Mouse (Mus musculus) kidney, embryonic 14.5 days (tissue): ENCODE results near the gene Bpifb5. TPM values are rescaled to one million over a fixed set of nuclear protein-coding genes. Genes with fewer than 3 reads are reported as not detected.

ENCODE experiments used
- ATAC-seq: fragments of 200-750 bp; cut with Nextera tagmentation; 2 replicates; pipeline ENCODE4 v1.8.0; 2017; ENCODE audit warnings: moderate number of reproducible peaks, mild to moderate bottlenecking, moderate TSS enrichment, moderate library complexity; ENCODE audit not compliant: low FRiP score, low TSS enrichment
- H3K27ac ChIP-seq: fragments of 300-500 bp; sonication (generic); 2 replicates; pipeline ENCODE4 v1.5.1; 2014; ENCODE audit warnings: low read depth, mild to moderate bottlenecking, low read length, moderate library complexity, mixed read lengths
- H3K27me3 ChIP-seq: fragments of 300-500 bp; sonication (generic); 2 replicates; pipeline ENCODE4 v1.6.1; 2014; ENCODE audit warnings: mild to moderate bottlenecking, low read length; ENCODE audit not compliant: control insufficient read depth, insufficient read depth
- H3K36me3 ChIP-seq: fragments of 300-500 bp; sonication (generic); 2 replicates; pipeline ENCODE4 v1.6.1; 2014; ENCODE audit warnings: low read length, mixed read lengths; ENCODE audit not compliant: control insufficient read depth, insufficient read depth
- H3K4me1 ChIP-seq: fragments of 300-500 bp; sonication (generic); 2 replicates; pipeline ENCODE4 v1.6.1; 2014; ENCODE audit warnings: low read length, mixed read lengths; ENCODE audit not compliant: control insufficient read depth, insufficient read depth
- H3K4me2 ChIP-seq: fragments of 300-500 bp; sonication (generic); replicated peaks from 2 replicates; pipeline ENCODE4 v1.6.1; 2014; ENCODE audit warnings: low read depth, mild to moderate bottlenecking, low read length
- H3K4me3 ChIP-seq: fragments of 300-500 bp; sonication (generic); 2 replicates; pipeline ENCODE4 v1.5.1; 2014; ENCODE audit warnings: mild to moderate bottlenecking, low read length
- H3K9ac ChIP-seq: fragments of 300-500 bp; sonication (generic); 2 replicates; pipeline ENCODE4 v1.6.1; 2014; ENCODE audit warnings: low read depth, mild to moderate bottlenecking, low read length, moderate library complexity
- H3K9me3 ChIP-seq: fragments of 300-500 bp; sonication (generic); 2 replicates; pipeline ENCODE4 v1.6.1; 2016; ENCODE audit warnings: low read length; ENCODE audit not compliant: control insufficient read depth
- WGBS: fragments of 180-500 bp; shearing (Covaris S2); extraction: QIAGEN DNeasy Blood & Tissue Kit; methylation state at CpG from one replicate; pipeline ENCODE4 v1.1.7; 2014; 5-methylcytosine and 5-hydroxymethylcytosine counted together
- polyA plus RNA-seq: library from polyadenylated mRNA; unstranded; fragments of >200 nt; fragmentation: Nextera tagmentation; extraction: Ambion mirVana; gene quantifications from 2 replicates; pipeline ENCODE4 v1.2.1, GENCODE M21; 2014

Bpifb5 gene
- polyA plus RNA-seq, 1 experiment from 2014 or later = 1.1 TPM

GRCm38 (mm10) chr2:154193071-154193470 is 30.5 kb upstream of the Bpifb5 start:
- 97% methylated on average over 4 of the region's 4 CpGs for WGBS
- Histone ChIP-seq H3K9me3 (no peaks in the 10 kb centered on the region), H3K9ac (no peak overlapping the region), H3K27ac (no peak overlapping the region), H3K36me3 (no peaks in the 10 kb centered on the region), H3K4me1 (no peaks in the 10 kb centered on the region), H3K4me3 (no peak overlapping the region), H3K27me3 (no peaks in the 10 kb centered on the region), H3K4me2 (no peak overlapping the region)
- ATAC-seq = no peak

- Histone ChIP-seq H3K4me1 (no peaks in the 10 kb centered on the region), H3K27ac (no peak overlapping the region), H3K9me3 (no peaks in the 10 kb centered on the region), H3K36me3 (no peaks in the 10 kb centered on the region), H3K4me3 (no peak overlapping the region), H3K27me3 (no peaks in the 10 kb centered on the region), H3K9ac (no peak overlapping the region), H3K4me2 (no peak overlapping the region)
- ATAC-seq = no peak
- 80% methylated on average over 5 of the region's 5 CpGs for WGBS
Observed at GRCm38 (mm10) chr2:154193994-154194504, 29.5 kb upstream of the Bpifb5 start.

DNA sequence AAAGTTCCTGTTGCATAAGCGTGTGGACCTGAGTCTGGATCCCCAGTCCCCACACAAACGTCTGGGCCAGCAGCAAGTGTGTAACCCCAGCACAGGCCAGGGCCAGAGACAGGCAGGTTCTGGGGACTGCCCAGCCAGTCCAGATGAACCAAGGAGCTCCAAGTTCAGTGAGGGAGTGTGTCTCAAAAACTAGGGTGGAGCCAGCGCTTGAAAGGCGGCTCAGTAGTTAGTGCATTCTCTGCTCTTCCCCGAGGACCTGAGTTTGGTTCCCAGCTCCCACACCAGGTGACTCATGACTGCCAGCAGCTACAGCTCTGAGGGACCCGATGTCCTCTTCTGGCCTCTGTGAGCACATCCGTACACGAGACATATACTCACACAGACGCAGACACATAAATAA is 26.5 kb upstream of the Bpifb5 start:
- Histone ChIP-seq H3K4me2 (no peak overlapping the region), H3K27ac (no peak overlapping the region), H3K4me3 (no peak overlapping the region), H3K27me3 (no peaks in the 10 kb centered on the region), H3K9me3 (no peaks in the 10 kb centered on the region), H3K9ac (no peak overlapping the region), H3K4me1 (no peaks in the 10 kb centered on the region), H3K36me3 (no peaks in the 10 kb centered on the region)
- 95% methylated on average over 9 of the region's 9 CpGs for WGBS
- ATAC-seq = no peak

DNA sequence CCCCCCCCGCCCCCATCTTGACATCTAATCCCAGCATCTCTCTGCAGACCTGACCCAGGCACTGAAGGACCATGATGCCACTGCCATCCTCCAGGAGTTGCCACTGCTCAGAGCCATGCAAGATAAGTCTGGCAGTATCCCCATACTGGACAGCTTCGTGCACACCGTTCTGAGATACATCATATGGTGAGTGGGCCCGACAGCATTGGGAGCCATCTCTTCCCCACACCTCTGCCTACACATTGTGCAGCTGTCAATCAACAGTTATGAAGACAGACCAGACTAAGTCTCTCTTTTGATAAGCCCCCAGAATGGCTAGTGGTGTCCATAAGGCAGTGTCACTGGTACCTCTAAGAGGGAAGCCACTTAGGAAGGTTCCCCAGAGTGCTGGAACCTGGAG is 18.9 kb upstream of the Bpifb5 start:
- 84% methylated on average over 4 of the region's 4 CpGs for WGBS
- H3K4me3 ChIP-seq = no peak overlapping the region

DNA sequence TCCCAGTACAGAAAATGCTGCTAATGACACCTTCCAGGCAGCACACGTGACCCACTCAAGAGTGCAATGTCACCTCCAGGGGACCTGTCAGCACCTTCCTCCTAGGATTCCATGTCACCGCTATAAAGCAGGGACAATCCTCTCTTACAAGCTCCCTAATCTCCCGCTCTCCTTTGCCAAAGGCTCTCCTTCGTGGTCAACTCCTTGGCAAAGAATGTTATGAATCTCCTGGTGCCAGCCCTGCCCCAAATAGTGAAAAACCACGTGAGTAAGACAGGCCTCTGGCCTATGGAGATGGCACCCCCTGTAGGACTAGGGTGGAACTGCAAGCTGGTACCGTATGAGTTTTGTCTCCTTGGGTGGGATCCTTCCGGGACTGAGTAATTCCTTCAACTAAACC is 16.6 kb upstream of the Bpifb5 start:
- H3K4me1 ChIP-seq = no peaks in the 10 kb centered on the region
- H3K36me3 ChIP-seq = no peaks in the 10 kb centered on the region
- ATAC-seq = no peak
- H3K4me3 ChIP-seq = no peak overlapping the region
- H3K9me3 ChIP-seq = no peaks in the 10 kb centered on the region
- WGBS = 54% methylated on average over 7 of the region's 7 CpGs
- no peak overlapping the region for H3K27ac ChIP-seq
- H3K9ac ChIP-seq = no peak overlapping the region
- no peak overlapping the region for H3K4me2 ChIP-seq
- H3K27me3 ChIP-seq = no peaks in the 10 kb centered on the region

More for the DNA sequence above, 18.9 kb upstream of the Bpifb5 start:
- Histone ChIP-seq H3K9ac (no peak overlapping the region), H3K9me3 (no peaks in the 10 kb centered on the region), H3K4me2 (no peak overlapping the region), H3K4me1 (no peaks in the 10 kb centered on the region), H3K27me3 (no peaks in the 10 kb centered on the region), H3K27ac (no peak overlapping the region), H3K36me3 (no peaks in the 10 kb centered on the region)
- ATAC-seq = no peak

- ATAC-seq = no peak
- no peaks in the 10 kb centered on the region for H3K9me3 ChIP-seq
- H3K9ac ChIP-seq = no peak overlapping the region
- 16% methylated on average over 3 of the region's 3 CpGs for WGBS
- no peaks in the 10 kb centered on the region for H3K4me1 ChIP-seq
- no peak overlapping the region for H3K27ac ChIP-seq
- no peak overlapping the region for H3K4me2 ChIP-seq
- H3K4me3 ChIP-seq = no peak overlapping the region
- H3K27me3 ChIP-seq = no peaks in the 10 kb centered on the region
- H3K36me3 ChIP-seq = no peaks in the 10 kb centered on the region
Observed at GRCm38 (mm10) chr2:154209112-154209511, 14.4 kb upstream of the Bpifb5 start.

- Histone ChIP-seq H3K36me3 (no peaks in the 10 kb centered on the region), H3K27me3 (no peaks in the 10 kb centered on the region), H3K9ac (no peak overlapping the region), H3K4me1 (no peaks in the 10 kb centered on the region), H3K9me3 (no peaks in the 10 kb centered on the region), H3K4me3 (no peak overlapping the region), H3K27ac (no peak overlapping the region), H3K4me2 (no peak overlapping the region)
- ATAC-seq = no peak
- WGBS = 48% methylated on average over 1 of the region's 1 CpGs
Observed at GRCm38 (mm10) chr2:154211121-154211520, 12.4 kb upstream of the Bpifb5 start.

GRCm38 (mm10) chr2:154211881-154212280 is 11.7 kb upstream of the Bpifb5 start:
- Histone ChIP-seq H3K36me3 (no peaks in the 10 kb centered on the region), H3K4me2 (no peak overlapping the region), H3K9ac (no peak overlapping the region), H3K4me3 (no peak overlapping the region), H3K27ac (no peak overlapping the region), H3K27me3 (no peaks in the 10 kb centered on the region), H3K9me3 (no peaks in the 10 kb centered on the region), H3K4me1 (no peaks in the 10 kb centered on the region)
- ATAC-seq = no peak
- 89% methylated on average over 4 of the region's 4 CpGs for WGBS

GRCm38 (mm10) chr2:154215191-154215590 is 8.4 kb upstream of the Bpifb5 start:
- Histone ChIP-seq H3K9me3 (no peaks in the 10 kb centered on the region), H3K27ac (no peak overlapping the region), H3K4me1 (no peaks in the 10 kb centered on the region), H3K27me3 (no peaks in the 10 kb centered on the region), H3K4me3 (no peak overlapping the region), H3K4me2 (no peak overlapping the region), H3K36me3 (no peaks in the 10 kb centered on the region), H3K9ac (no peak overlapping the region)
- 19% methylated on average over 5 of the region's 5 CpGs for WGBS
- ATAC-seq = 0 out of 2 replicates have a peak, but pooled peaks have one; percentile 59
